Mouse (Mus musculus): Measurements from ENCODE around the gene Igsf9.

The Igsf9 gene

GRCm38 (mm10) chr1:172468301-172468877, 13.2 kb upstream of the Igsf9 start:
- in situ Hi-C loops (cut with MboI) = no loop called here

GRCm38 (mm10) chr1:172469373-172469772, 12.2 kb upstream of the Igsf9 start:
- in situ Hi-C loops (cut with MboI) = no loop called here

GRCm38 (mm10) chr1:172469810-172470448, 11.7 kb upstream of the Igsf9 start:
- in situ Hi-C loops (cut with MboI) = no loop called here

GRCm38 (mm10) chr1:172472909-172473308, 8.7 kb upstream of the Igsf9 start:
- in situ Hi-C loops (cut with MboI) = no loop called here

- in situ Hi-C loops (cut with MboI) = no loop called here
Measured at GRCm38 (mm10) chr1:172474196-172474595, 7.4 kb upstream of the Igsf9 start.

- in situ Hi-C loops (cut with MboI) = loop anchor here (5.0 kb wide), 1 partner anchor 58 kb away; no protein-coding TSS in a partner anchor
Measured at GRCm38 (mm10) chr1:172475054-172475741, 6.4 kb upstream of the Igsf9 start, which contains the start of gene Slamf9. Gene Slamf9, plus strand, starts transcription at chr1:172475358.

GRCm38 (mm10) chr1:172478020-172478419, 3.6 kb upstream of the Igsf9 start:
- in situ Hi-C loops (cut with MboI) = loop anchor here (5.0 kb wide), 1 partner anchor 61 kb away; no protein-coding TSS in a partner anchor

- in situ Hi-C loops (cut with MboI) = no loop called here
Measured at GRCm38 (mm10) chr1:172480376-172480775, 1.2 kb upstream of the Igsf9 start.

GRCm38 (mm10) chr1:172481111-172481510, 477 bp upstream of the Igsf9 start:
- in situ Hi-C loops (cut with MboI) = no loop called here

GRCm38 (mm10) chr1:172482518-172483360, 1.2 kb downstream of the Igsf9 start:
- in situ Hi-C loops (cut with MboI) = no loop called here

- in situ Hi-C loops (cut with MboI) = no loop called here
Measured at GRCm38 (mm10) chr1:172483361-172483660, 1.7 kb downstream of the Igsf9 start.

- in situ Hi-C loops (cut with MboI) = no loop called here
Measured at GRCm38 (mm10) chr1:172484236-172484635, 2.6 kb downstream of the Igsf9 start.

GRCm38 (mm10) chr1:172484671-172485070, 3.1 kb downstream of the Igsf9 start:
- in situ Hi-C loops (cut with MboI) = no loop called here

GRCm38 (mm10) chr1:172485821-172486220, 4.2 kb downstream of the Igsf9 start:
- in situ Hi-C loops (cut with MboI) = no loop called here

- in situ Hi-C loops (cut with MboI) = no loop called here
Measured at GRCm38 (mm10) chr1:172486236-172486635, 4.6 kb downstream of the Igsf9 start.

GRCm38 (mm10) chr1:172486651-172487050, 5.1 kb downstream of the Igsf9 start:
- in situ Hi-C loops (cut with MboI) = no loop called here

GRCm38 (mm10) chr1:172487859-172488258, 6.3 kb downstream of the Igsf9 start:
- in situ Hi-C loops (cut with MboI) = no loop called here

GRCm38 (mm10) chr1:172488831-172489230, 7.2 kb downstream of the Igsf9 start:
- in situ Hi-C loops (cut with MboI) = no loop called here

GRCm38 (mm10) chr1:172489585-172490250, 8.1 kb downstream of the Igsf9 start:
- in situ Hi-C loops (cut with MboI) = no loop called here

- in situ Hi-C loops (cut with MboI) = no loop called here
Measured at GRCm38 (mm10) chr1:172490261-172490661, 8.7 kb downstream of the Igsf9 start.

GRCm38 (mm10) chr1:172492047-172492446, 10.5 kb downstream of the Igsf9 start:
- in situ Hi-C loops (cut with MboI) = no loop called here

- in situ Hi-C loops (cut with MboI) = no loop called here
Measured at GRCm38 (mm10) chr1:172493516-172493915, 11.9 kb downstream of the Igsf9 start.
